Comparison of ENCODE assay signal across 20 mouse cellular contexts in genomic region chr7:112132005-112132404, GRCm38 (mm10). TPM values are rescaled to one million over a fixed set of nuclear protein-coding genes. Genes with fewer than 3 reads are reported as not detected.
A peak's percentile ranks its signal among the peaks of the same experiment; 100 is the strongest.
DNase-seq lines count a peak whose midpoint lies in the region; ATAC-seq lines count a peak whose summit lies in the region.
"Had no signal": no experiment of that assay in that cellular context is flagged by ENCODE, and none has a peak within 500 bp of the region (broad histone marks: within the 10 kb centered on the region; RNA-seq: fewer than 3 reads in every experiment).

No protein-coding gene starts in this region.

- H3K27me3 ChIP-seq in embryonic facial prominence, embryonic 13.5 days: no peaks in the 10 kb centered on the region
- no peaks in the 10 kb centered on the region for H3K27me3 ChIP-seq in embryonic facial prominence, embryonic 10.5 days (replicated peaks; ENCODE audit: low read depth, poor library complexity, severe bottlenecking)
- no peaks in the 10 kb centered on the region for H3K27me3 ChIP-seq in limb, embryonic 13.5 days
- H3K27me3 ChIP-seq in limb, embryonic 10.5 days (ENCODE audit: low read depth, poor library complexity, severe bottlenecking): no peaks in the 10 kb centered on the region
- H3K27me3 ChIP-seq in forebrain, embryonic 13.5 days: no peaks in the 10 kb centered on the region
- no peaks in the 10 kb centered on the region for H3K27me3 ChIP-seq in midbrain, embryonic 16.5 days (ENCODE audit: control insufficient read depth, insufficient read depth, low read depth, low read length)
- H3K27me3 ChIP-seq: hindbrain, embryonic 12.5 days; intestine, embryonic 15.5 days; liver, embryonic 13.5 days; lung, embryonic 15.5 days; neural tube, embryonic 13.5 days had no signal

- ATAC-seq in embryonic facial prominence, embryonic 13.5 days (ENCODE audit: insufficient number of reproducible peaks, insufficient read depth, low FRiP score, low TSS enrichment, low read depth): no peak
- no peak for ATAC-seq in limb, embryonic 13.5 days (ENCODE audit: low FRiP score, low read depth)
- ATAC-seq in forebrain, embryonic 13.5 days: peak; percentile 73
- ATAC-seq in midbrain, embryonic 16.5 days: no peak
- ATAC-seq: intestine, embryonic 15.5 days had no signal

- no peak overlapping the region for H3K4me3 ChIP-seq in embryonic facial prominence, embryonic 13.5 days
- no peak overlapping the region for H3K4me3 ChIP-seq in embryonic facial prominence, embryonic 10.5 days
- H3K4me3 ChIP-seq in limb, embryonic 13.5 days: no peak overlapping the region
- no peak overlapping the region for H3K4me3 ChIP-seq in limb, embryonic 10.5 days
- no peak overlapping the region for H3K4me3 ChIP-seq in forebrain, embryonic 13.5 days
- H3K4me3 ChIP-seq in midbrain, embryonic 16.5 days (ENCODE audit: low read depth, low read length): no peak overlapping the region
- H3K4me3 ChIP-seq: hindbrain, embryonic 12.5 days; intestine, embryonic 15.5 days; liver, embryonic 13.5 days; lung, embryonic 15.5 days; neural tube, embryonic 13.5 days had no signal

- H3K4me1 ChIP-seq in embryonic facial prominence, embryonic 13.5 days: peaks cover 43% of the 10 kb centered on the region
- peaks cover 19% of the 10 kb centered on the region for H3K4me1 ChIP-seq in embryonic facial prominence, embryonic 10.5 days
- peaks cover 33% of the 10 kb centered on the region for H3K4me1 ChIP-seq in limb, embryonic 13.5 days
- H3K4me1 ChIP-seq in limb, embryonic 10.5 days: peaks cover 13% of the 10 kb centered on the region
- peaks cover 11% of the 10 kb centered on the region for H3K4me1 ChIP-seq in forebrain, embryonic 13.5 days
- H3K4me1 ChIP-seq in midbrain, embryonic 16.5 days (ENCODE audit: control insufficient read depth, insufficient read depth, low read length): no peaks in the 10 kb centered on the region
- H3K4me1 ChIP-seq: lung, embryonic 15.5 days; neural tube, embryonic 13.5 days had no signal

- 32% methylated on average over 6 of the region's 6 CpGs for WGBS in embryonic facial prominence, embryonic 13.5 days
- WGBS in embryonic facial prominence, embryonic 10.5 days: 72% methylated on average over 6 of the region's 6 CpGs
- WGBS in limb, embryonic 13.5 days: 71% methylated on average over 6 of the region's 6 CpGs
- WGBS in limb, embryonic 10.5 days: 86% methylated on average over 6 of the region's 6 CpGs
- 12% methylated on average over 6 of the region's 6 CpGs for WGBS in forebrain, embryonic 13.5 days
- WGBS in midbrain, embryonic 16.5 days: 33% methylated on average over 6 of the region's 6 CpGs

- no peak overlapping the region for H3K4me2 ChIP-seq in embryonic facial prominence, embryonic 13.5 days
- H3K4me2 ChIP-seq in limb, embryonic 13.5 days (replicated peaks): no peak overlapping the region
- no peak overlapping the region for H3K4me2 ChIP-seq in forebrain, embryonic 13.5 days
- H3K4me2 ChIP-seq in midbrain, embryonic 16.5 days (ENCODE audit: low read length): no peak overlapping the region
- H3K4me2 ChIP-seq: hindbrain, embryonic 12.5 days; intestine, embryonic 15.5 days; liver, embryonic 13.5 days; lung, embryonic 15.5 days; neural tube, embryonic 13.5 days had no signal

- H3K9me3 ChIP-seq in embryonic facial prominence, embryonic 13.5 days: no peaks in the 10 kb centered on the region
- H3K9me3 ChIP-seq in embryonic facial prominence, embryonic 10.5 days: no peaks in the 10 kb centered on the region
- no peaks in the 10 kb centered on the region for H3K9me3 ChIP-seq in limb, embryonic 13.5 days
- H3K9me3 ChIP-seq in limb, embryonic 10.5 days (replicated peaks): no peaks in the 10 kb centered on the region
- H3K9me3 ChIP-seq in forebrain, embryonic 13.5 days (replicated peaks): no peaks in the 10 kb centered on the region
- no peaks in the 10 kb centered on the region for H3K9me3 ChIP-seq in midbrain, embryonic 16.5 days (replicated peaks; ENCODE audit: control insufficient read depth, low read length, poor library complexity, severe bottlenecking)
- H3K9me3 ChIP-seq: hindbrain, embryonic 12.5 days; intestine, embryonic 15.5 days; liver, embryonic 13.5 days; lung, embryonic 15.5 days; neural tube, embryonic 13.5 days had no signal

- peak overlapping the region; percentile 82 for H3K27ac ChIP-seq in embryonic facial prominence, embryonic 13.5 days
- H3K27ac ChIP-seq in embryonic facial prominence, embryonic 10.5 days (replicated peaks): no peak overlapping the region
- peak overlapping the region; percentile 58 for H3K27ac ChIP-seq in limb, embryonic 13.5 days
- no peak overlapping the region for H3K27ac ChIP-seq in limb, embryonic 10.5 days
- H3K27ac ChIP-seq in forebrain, embryonic 13.5 days: peak overlapping the region; percentile 17
- 0 out of 2 replicates have a peak overlapping the region, but pooled peaks have one; percentile 23 for H3K27ac ChIP-seq in midbrain, embryonic 16.5 days (ENCODE audit: low read length)
- H3K27ac ChIP-seq: hindbrain, embryonic 12.5 days; intestine, embryonic 15.5 days; liver, embryonic 13.5 days; lung, embryonic 15.5 days; neural tube, embryonic 13.5 days had no signal

- no peak for DNase-seq in embryonic facial prominence, embryonic 10.5 days (ENCODE audit: low spot score)
- no peak for DNase-seq in limb, embryonic 10.5 days (ENCODE audit: low spot score)
- DNase-seq in spleen, postnatal 14 days (ENCODE audit: low spot score in 2 of 2): no peak
- DNase-seq in cerebellum, adult 11 months: no peak
- DNase-seq: adrenal gland, adult 8-10 months; cerebellum, adult 2 months; gastrocnemius, postnatal 25 days; heart, postnatal 10 days; kidney, postnatal 10 days; layer of hippocampus, adult 9-11 months; liver, embryonic 13.5 days; thymus, postnatal 25 days had no signal

- no peaks in the 10 kb centered on the region for H3K36me3 ChIP-seq in embryonic facial prominence, embryonic 13.5 days
- H3K36me3 ChIP-seq in embryonic facial prominence, embryonic 10.5 days (replicated peaks): no peaks in the 10 kb centered on the region
- no peaks in the 10 kb centered on the region for H3K36me3 ChIP-seq in limb, embryonic 13.5 days
- no peaks in the 10 kb centered on the region for H3K36me3 ChIP-seq in limb, embryonic 10.5 days
- H3K36me3 ChIP-seq in forebrain, embryonic 13.5 days (ENCODE audit: poor library complexity, severe bottlenecking): no peaks in the 10 kb centered on the region
- no peaks in the 10 kb centered on the region for H3K36me3 ChIP-seq in midbrain, embryonic 16.5 days (ENCODE audit: control insufficient read depth, insufficient read depth, low read length)
- H3K36me3 ChIP-seq: hindbrain, embryonic 12.5 days; intestine, embryonic 15.5 days; liver, embryonic 13.5 days; lung, embryonic 15.5 days; neural tube, embryonic 13.5 days had no signal

- H3K9ac ChIP-seq in embryonic facial prominence, embryonic 13.5 days: no peak overlapping the region
- no peak overlapping the region for H3K9ac ChIP-seq in limb, embryonic 13.5 days
- H3K9ac ChIP-seq in forebrain, embryonic 13.5 days: no peak overlapping the region
- no peak overlapping the region for H3K9ac ChIP-seq in midbrain, embryonic 16.5 days (ENCODE audit: low read depth, low read length)
- H3K9ac ChIP-seq: hindbrain, embryonic 12.5 days; intestine, embryonic 15.5 days; liver, embryonic 13.5 days; lung, embryonic 15.5 days; neural tube, embryonic 13.5 days had no signal

RNA-seq across cellular contexts. Expression of gene Dkk3, which starts 26.9 kb away (rescaled TPM):
- 43.9 and 67.9 TPM in 2 replicates for polyA plus RNA-seq in embryonic facial prominence, embryonic 13.5 days (2015; fragmentation: Nextera tagmentation; extraction: Ambion mirVana)
- polyA plus RNA-seq in embryonic facial prominence, embryonic 10.5 days (2016; fragmentation: Nextera tagmentation; extraction: Ambion mirVana): 10.8 and 15.2 TPM in 2 replicates
- polyA plus RNA-seq in limb, embryonic 13.5 days (2015; fragmentation: Nextera tagmentation; extraction: Ambion mirVana): 41.3 and 45.4 TPM in 2 replicates
- polyA plus RNA-seq in limb, embryonic 10.5 days (2016; fragmentation: Nextera tagmentation; extraction: Ambion mirVana): 4.9 and 6.3 TPM in 2 replicates
- polyA plus RNA-seq in forebrain, embryonic 13.5 days (2015; fragmentation: Nextera tagmentation; extraction: Ambion mirVana): 16.0 and 27.5 TPM in 2 replicates
- polyA plus RNA-seq in midbrain, embryonic 16.5 days (2015; fragmentation: Nextera tagmentation; extraction: Ambion mirVana): 26.9 and 35.1 TPM in 2 replicates

Comparison
In these comparisons a context has a peak if more than half of its experiments do, and no peak if none do; other contexts are left out.
1. H3K27ac ChIP-seq: peak in embryonic facial prominence, embryonic 13.5 days (single experiment), limb, embryonic 13.5 days (single experiment), forebrain, embryonic 13.5 days (single experiment) and midbrain, embryonic 16.5 days (single experiment); none in embryonic facial prominence, embryonic 10.5 days (single experiment) and limb, embryonic 10.5 days (single experiment).